Mouse (Mus musculus) cerebellum, adult (tissue): ENCODE data around the gene Tlk1.
A peak's percentile ranks its signal among the peaks of the same experiment; 100 is the strongest.

Experiments
- ATAC-seq: cut with Nextera tagmentation; 2 replicates; pipeline ENCODE4 v1.9.2; 2017; ENCODE audit warnings: mild to moderate bottlenecking, moderate library complexity, mixed read lengths; ENCODE audit not compliant: insufficient number of reproducible peaks, low FRiP score, low TSS enrichment

The Tlk1 gene

DNA sequence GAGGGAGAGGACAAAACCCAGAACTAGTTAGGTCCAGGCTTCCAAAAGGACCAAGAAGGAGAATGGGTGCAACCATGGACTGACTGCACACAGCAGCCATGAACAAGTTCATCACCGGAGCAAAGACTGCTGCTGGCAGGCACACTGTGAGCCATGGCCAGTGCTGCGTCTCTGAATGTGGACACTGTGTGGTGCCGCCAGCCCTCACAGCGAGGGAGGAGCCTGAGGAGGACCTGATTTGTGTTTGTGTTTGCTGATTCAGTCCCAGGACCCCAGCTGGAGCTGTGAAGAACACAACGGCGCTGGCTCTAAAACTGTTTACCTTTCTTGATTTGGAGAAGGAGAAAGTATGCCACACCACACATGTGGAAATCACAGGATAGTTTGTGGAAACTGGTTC lies 22.9 kb downstream of the Tlk1 start:
- no peak for ATAC-seq

DNA sequence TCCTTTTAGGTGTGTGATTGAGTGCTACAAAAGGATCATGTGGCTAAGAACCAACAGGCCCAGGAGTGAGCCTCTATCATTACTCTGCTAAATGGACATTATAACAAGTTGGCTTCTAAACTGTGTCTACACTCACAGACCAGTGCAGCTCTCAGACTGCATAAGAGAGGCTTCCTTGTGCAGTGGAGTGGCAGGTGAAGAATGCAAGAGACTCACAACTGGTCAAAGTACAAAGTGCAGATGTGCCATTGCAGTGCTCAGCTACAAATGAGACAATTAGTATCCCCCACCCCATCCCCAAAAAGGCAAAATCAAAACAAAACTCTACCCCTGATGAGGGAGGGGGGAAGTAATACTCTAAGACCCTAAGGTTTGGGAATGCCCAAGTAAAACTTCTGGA lies 24.0 kb downstream of the Tlk1 start:
- no peak for ATAC-seq

DNA sequence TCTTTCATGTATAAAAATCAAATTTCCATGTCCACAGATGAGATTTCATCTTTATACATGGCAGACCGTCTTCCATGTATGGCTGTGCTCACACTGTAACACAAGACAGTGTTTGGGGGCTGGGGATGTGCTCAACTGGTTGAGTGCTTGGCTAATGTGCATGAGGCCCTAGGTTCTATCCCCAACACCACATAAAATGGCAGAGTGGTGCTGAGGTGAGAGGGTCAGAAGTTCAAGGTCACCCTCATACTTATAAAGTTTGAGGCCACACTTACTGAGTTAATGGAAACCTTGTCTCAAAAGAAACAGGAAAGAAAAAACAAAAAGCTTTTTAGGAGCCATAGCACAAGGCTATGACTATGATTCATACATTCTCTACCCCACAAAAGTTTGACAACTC lies 25.1 kb downstream of the Tlk1 start:
- ATAC-seq, result no peak

DNA sequence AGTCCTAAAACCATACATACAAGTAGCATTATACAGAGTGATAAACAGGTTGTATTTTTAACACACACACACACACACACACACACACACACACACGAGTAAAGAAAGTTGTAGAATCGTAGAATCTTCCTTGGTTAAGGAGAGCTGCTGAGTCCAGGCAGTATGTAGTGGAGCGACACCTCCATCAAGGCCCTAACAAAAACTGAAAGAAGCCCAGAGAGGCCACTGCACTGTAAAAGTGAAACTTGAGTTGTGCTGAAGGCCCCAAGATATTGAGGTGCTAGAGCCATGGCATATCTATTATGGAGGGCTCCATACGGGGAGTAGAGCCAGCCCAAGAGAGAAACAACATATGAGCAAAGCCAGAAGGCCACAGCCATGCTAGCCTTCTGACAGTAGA lies 32.3 kb downstream of the Tlk1 start:
- ATAC-seq, result no peak

DNA sequence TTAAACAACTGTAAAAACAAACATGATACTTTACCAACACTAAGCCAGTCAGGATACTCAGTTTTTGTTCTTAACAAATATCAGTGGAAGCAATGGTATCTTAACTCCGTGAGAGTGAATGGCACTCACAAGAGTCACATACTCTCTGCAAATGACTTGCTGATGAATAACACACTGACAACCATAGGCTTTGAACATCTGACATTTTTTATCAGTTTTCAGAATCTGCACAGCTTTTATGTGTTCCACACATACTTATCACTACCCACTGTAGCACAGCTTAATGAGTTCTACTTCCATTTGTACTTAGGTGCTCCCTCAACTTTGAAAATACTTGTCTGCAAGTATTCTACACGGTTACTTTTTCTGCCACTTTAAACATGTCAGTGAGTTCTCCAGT lies 35.3 kb downstream of the Tlk1 start:
- ATAC-seq, result no peak

DNA sequence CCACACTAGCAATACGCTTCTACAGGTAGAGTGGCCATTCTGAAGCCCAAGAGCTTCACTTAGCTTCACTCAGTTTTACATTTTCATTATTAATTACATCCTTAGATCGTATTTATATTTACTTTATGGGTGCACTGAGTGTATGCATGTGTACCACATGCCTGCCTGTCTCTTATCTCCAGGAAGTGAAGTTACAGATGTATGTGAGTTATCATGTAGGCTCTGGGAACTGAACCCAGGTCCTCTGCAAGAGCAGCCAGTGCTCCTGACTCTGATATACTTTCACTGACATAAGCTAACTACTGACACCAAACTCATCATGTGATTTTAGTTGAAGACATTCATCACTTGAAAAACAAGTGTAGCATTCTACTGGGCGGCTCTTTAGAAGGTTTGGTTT lies 36.2 kb downstream of the Tlk1 start:
- ATAC-seq, result no peak

DNA sequence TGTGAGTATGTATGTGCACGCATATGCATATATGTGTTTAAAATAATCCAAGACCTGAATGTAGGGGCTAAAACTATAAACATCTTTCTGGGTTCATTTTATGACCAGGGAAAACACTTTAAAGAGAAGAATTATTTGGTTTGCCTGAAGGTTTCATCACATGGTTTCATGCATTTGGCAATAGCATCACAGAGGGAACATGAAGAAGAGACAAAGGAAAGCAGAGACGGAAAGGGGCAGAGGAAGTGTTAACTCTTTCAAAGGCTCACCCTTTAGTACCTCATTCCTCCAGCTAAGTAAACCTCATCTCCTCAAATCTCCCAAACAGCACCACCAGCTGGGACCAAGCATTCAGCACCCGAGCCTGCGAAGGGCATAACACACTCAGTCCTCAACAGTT lies 41.1 kb downstream of the Tlk1 start:
- no peak for ATAC-seq

DNA sequence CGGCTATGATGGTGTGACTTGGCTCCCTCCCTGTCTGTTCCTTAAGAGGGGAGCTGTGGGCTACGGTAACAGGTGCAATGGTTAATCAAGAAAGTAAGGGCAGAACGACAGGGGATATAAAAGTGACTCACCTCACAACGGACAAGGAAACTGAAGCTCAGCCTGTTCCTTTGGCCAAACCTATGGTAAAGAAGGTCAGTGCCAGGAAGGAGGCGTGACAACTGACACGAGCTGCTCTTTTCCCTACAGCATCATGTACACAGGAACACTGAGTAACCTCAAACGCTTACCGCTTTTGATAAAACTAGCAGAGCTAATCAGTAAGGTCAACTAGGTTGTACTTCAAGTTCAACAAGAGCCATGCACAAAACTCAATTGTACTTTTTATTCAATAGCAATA lies 42.0 kb downstream of the Tlk1 start:
- no peak for ATAC-seq

DNA sequence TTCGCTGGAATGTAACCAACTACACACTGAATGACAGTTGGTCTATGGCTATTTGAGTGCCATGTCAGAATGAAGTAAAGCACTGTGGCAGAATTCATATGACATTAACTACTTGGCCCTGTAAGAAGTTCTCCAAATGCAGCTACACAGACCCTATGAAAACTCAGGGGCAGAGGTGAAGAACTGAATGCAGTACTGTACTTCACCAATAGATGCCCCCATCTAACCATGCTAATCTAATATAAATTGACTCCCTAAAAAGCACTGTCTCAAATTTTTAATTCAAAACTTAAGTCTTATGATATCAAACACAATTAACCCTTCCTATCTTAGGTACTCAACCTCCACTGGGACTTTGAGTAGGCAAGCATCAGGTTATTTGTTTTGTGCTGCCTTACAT lies 45.9 kb downstream of the Tlk1 start:
- peak; percentile 31; the same call in 1 of the 2 replicates for ATAC-seq

DNA sequence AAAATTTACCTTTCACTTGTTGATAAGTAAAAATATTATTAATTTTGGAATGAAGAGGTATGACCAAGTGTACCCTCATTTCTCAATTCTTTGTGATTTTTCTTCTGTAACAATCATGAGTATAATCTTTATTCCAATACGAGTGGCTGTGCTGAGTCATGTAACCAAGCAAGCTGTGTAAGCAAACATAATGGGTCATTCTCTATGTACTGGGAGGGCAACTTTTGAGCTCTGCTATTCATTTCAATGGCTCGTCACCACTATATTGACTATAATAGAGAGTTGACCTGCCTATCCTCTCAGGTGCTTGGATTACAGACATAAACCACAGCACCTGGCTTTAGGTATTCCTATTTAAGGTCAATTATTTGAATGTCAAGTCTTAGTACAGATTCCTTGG lies 48.8 kb downstream of the Tlk1 start:
- no peak for ATAC-seq

DNA sequence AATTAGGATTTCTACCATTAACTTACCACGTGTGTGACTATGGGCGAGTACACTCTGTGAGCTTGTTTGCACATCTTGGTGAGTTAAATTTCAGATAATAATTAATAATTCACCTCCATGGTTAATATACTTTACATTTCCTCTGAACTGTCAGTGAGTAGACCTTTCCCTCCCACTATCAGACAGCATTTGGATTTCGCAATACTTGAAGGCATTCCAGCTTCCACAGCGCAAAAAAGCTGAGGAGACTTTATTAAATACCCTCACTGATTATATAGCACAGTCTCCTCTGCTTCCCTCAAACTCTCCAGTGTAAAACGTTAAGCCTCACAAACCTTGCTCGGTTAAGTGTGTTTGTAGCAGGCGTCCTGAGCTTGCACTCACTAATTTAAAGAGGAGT lies 60.8 kb downstream of the Tlk1 start:
- no peak for ATAC-seq

DNA sequence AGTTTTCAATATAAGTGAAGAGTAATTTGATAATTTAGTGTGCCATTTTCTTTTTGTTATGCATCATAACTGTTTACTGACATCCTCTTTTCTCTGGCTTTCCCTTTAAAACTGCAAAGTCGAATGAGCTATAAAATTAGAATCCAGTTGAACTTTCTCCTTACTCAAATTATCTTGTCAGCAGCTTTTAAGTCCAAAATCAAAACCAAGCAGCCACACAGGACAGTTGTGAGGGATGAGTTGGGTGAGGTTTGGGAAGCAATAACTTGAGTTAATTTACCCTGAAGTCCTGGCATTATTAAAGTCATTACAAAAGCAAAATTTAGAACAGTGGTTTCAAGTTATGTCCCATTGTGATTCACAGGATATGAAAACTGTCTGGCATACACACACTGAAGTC lies 62.8 kb downstream of the Tlk1 start:
- no peak for ATAC-seq

DNA sequence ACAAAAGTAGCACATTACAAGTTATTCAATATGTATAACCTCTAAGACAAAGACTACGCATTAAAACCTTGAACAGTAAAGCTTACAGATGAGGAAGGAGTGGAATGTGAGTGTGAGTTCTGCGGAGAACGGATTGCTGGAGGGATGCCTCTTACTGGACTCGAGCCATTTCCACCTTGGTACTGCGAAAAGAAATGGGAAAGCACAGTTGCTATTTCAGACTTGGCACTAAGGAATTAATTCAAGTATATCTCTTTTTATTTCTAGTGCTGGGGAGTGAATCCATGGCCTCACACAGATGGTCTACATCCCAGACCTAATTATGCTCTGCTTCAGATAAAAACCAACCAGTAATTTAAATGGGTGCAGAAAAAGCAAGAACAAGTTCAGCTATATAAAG lies 73.4 kb downstream of the Tlk1 start:
- ATAC-seq, result no peak

DNA sequence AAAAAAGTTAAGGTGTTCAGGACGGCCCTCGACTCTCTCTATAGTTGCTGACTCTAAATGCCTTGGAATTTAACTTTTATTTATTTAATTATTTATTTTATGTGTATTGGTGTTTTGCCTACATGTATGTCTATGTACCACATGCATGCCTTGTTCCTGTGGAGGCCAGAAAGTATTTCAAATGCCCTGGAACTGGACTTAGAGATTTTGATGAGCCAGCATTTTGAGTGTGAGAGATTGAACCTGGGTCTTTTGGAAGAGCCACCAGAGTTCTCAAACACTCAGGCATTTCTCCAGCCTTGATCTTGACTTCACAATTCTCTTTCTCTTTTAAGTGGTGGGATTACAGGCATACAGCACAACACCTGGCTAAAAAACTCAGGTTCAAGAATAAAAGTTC lies 73.9 kb downstream of the Tlk1 start:
- ATAC-seq, result no peak

DNA sequence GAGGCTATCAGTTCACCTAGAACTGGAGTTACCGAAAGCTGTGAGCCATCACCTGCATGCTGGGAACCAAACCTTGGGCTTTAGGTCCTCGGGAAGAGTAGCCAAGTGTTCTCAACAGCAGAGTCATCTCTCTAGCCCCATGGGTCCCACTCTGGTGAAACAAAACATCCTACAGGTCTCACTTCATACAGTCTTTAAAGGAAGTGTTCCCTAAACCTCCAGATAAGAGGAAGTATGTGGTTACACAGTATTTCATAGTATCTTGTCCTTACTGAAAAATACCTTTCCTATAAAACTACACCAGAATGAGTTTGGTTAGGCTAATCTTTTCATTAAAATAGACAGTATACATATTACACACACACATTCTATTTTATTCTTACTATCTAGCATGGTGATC lies 82.9 kb downstream of the Tlk1 start:
- ATAC-seq, result no peak

DNA sequence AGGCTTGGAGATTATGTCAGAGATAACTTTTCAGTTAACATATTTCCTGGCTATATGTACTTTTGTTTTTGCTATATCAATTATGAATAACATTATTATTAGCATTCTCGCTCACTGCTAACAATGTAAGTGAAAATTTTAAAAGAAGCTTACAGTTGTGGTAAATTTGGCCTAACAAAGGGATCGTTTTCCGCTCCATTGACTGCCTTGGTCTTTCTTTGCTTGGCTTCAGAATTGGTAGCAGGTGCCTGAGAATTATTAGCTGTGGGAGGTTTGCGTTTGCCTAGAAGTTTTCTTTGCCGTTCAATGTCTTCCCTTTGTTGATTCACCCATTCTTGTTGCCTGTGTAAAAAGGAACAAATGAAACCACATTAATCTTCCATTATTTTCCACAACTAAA lies 83.6 kb downstream of the Tlk1 start:
- ATAC-seq, result no peak

DNA sequence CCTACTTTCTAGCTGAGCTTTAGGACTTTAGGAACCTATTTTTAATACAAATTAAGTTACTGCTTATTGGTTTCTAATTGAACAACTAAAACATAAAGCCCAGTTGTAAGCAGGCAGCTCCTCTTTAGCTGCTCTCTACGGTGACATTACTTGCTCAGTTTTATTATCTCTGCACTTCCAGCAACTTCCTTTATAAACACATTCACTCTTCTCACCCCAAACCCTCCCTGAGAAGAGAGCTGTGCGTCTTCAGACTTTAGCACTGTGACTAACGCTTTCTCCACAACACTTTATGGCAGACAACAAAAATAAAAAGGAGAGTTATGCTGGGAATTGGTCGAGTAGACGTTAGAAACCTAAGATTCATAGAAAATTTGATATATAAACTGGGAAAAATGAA lies 89.5 kb downstream of the Tlk1 start:
- no peak for ATAC-seq

DNA sequence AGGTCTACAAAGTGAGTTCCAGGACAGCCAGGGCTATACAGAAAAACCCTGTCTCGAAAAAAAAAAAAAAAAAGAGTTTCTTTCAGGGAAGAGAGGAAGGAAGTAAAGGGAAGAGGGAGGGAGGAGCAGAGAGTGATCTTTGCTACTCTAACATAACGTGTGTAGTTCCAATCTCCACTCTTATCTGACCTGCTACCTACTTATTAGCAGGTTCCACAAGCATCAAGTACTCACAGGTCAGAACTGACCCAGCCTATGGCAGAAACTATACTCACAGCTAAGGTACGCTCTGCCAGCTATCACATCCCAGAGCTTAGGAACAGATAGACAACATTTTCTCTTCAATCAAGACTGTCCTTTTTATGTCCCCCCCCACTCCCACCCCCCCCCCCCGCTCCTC lies 90.0 kb downstream of the Tlk1 start:
- no peak for ATAC-seq

DNA sequence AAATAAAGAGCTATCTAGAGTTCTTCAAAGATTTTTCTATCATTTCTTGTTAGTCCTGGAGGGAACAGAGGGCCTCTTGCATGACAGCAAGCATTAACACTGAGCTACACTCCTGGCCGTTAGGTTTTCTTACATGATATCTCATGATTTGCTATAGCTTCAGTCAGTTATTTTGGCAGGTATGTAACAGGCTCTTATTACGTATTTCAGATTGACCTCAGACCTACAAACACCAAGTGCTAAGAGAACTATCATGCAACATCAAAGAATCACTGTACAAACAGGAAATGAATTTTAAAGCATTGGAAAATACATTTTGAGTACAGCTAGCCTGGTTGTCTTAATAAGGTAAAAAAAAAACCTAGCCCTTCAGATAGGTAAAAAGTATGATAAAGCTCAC lies 98.4 kb downstream of the Tlk1 start:
- no peak for ATAC-seq

DNA sequence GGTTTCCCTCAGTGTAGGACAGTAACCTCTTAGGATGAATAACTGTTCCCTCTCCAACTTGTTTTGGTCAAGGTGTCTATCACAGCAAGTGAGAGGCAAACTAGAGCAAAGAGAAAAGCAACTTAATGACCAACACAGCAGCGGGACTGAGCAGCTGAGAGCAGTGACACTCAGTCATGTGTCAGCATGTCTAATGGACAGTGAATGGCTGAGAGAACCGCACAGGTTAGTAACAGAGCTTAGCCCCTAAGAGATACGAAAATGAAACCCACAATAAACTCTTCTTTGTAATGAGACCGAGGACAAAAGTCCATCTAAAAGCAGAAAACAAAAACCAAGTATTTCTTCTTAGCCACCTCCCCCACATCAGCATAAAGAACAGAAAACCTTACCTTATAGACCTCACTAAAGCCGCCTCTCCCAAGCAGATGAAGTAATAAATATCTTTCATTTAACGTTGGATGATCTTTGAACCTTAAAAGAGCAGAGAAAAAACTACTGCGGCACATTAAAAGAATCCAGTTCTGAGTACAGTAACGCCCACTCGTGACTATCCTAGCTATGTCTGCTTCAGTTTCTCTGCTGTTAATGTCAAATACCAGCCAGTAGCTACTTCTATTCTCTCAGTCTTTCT lies 101.8 kb downstream of the Tlk1 start:
- ATAC-seq, result no peak

DNA sequence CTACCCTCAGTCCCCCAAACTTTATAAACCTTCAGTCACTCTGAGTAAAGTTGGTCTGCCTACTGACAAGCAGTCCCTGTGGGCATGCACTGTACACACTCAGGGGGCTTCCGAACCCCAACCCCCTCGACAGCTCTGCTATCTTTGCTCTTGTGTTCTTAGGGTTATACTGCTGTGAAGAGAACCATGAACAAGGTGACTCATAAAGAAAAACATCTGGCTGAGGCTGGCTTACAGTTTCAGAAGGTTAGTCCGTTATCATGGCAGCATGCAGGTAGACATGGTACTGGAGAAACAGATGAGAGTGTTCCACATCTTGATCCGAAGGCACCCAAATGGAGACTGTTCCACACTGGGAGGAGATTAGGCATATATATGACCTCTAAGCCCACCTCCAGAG lies 114.7 kb downstream of the Tlk1 start:
- ATAC-seq, result no peak

DNA sequence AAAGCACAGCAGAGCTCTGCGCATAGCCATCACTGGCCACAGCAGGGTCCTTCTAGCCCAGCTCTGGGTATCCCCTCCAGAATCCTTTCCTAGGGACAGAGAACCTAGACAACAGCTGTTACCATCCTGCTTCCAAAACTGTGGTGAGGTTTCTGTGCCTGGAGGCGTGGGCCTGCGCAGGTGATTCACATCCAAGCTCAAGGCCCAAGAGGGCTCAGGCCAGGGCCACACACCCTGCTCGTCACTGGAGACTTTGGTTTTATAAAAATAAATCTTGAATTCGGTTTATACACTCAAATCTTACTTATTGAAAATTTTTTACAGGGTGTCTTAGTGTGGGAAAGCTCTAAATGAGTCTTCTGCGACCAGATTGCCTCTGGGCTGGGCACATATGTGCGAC lies 115.3 kb downstream of the Tlk1 start:
- ATAC-seq, result no peak
